Mouse (Mus musculus): ENCODE results near the gene Crhr1.

GRCm38 (mm10) chr11:104195791-104196190, 63.1 kb downstream of the Crhr1 start:
- TF ChIP-seq POLR2A (IDR thresholded peaks at IDR 0.05; ENCODE audit: low read depth, low read length) (no peak), CTCF (IDR thresholded peaks at IDR 0.05; ENCODE audit: extremely low read depth, insufficient read length, insufficient replicate concordance, low read depth, low read length) (peak; percentile 54; the same call in 1 of the 2 replicates)
